ENCODE assay signal across 21 mouse cellular contexts in the genomic region with DNA sequence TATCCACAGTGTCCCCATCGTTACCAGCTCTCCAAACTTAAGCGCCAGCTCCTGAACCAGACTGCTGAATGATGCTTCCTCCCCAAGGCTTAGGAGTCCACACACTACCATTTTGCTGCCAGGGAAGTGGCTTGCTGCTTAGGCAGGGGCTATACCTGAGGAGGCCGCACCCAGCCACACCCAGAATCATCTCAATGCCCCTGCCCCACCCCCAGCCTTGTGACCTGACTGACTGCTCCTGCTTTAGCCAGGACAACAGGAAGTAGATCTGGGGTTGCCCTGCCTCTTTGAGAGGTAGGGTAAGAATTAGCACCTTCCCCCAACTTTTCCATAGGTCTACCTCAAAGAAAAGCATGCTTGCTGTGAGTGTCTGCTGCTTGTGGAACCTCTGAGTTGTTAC. TPM values are rescaled to one million over a fixed set of nuclear protein-coding genes. Genes with fewer than 3 reads are reported as not detected.
DNase-seq lines count a peak whose midpoint lies in the region; ATAC-seq lines count a peak whose summit lies in the region.
"Had no signal": no experiment of that assay in that cellular context is flagged by ENCODE, and none has a peak within 500 bp of the region (broad histone marks: within the 10 kb centered on the region; RNA-seq: fewer than 3 reads in every experiment).

No protein-coding gene starts in this region.

- H3K27me3 ChIP-seq in heart, embryonic 12.5 days (replicated peaks): no peaks in the 10 kb centered on the region
- 0 out of 2 replicates have a peak, but pooled peaks cover under 1% of the 10 kb centered on the region for H3K27me3 ChIP-seq in midbrain, embryonic 12.5 days
- H3K27me3 ChIP-seq in midbrain, embryonic 14.5 days (ENCODE audit: control insufficient read depth, insufficient read depth, low read length): no peaks in the 10 kb centered on the region
- H3K27me3 ChIP-seq in limb, embryonic 10.5 days (ENCODE audit: low read depth, poor library complexity, severe bottlenecking): no peaks in the 10 kb centered on the region
- H3K27me3 ChIP-seq in stomach, embryonic 15.5 days (replicated peaks): no peaks in the 10 kb centered on the region
- H3K27me3 ChIP-seq: hindbrain, embryonic 15.5 days had no signal

- no peak overlapping the region for H3K9ac ChIP-seq in heart, embryonic 12.5 days
- no peak overlapping the region for H3K9ac ChIP-seq in midbrain, embryonic 12.5 days (replicated peaks)
- H3K9ac ChIP-seq in midbrain, embryonic 14.5 days (replicated peaks; ENCODE audit: low read length): no peak overlapping the region
- H3K9ac ChIP-seq in stomach, embryonic 15.5 days: no peak overlapping the region
- H3K9ac ChIP-seq: liver, embryonic 13.5 days had no signal

- no peak overlapping the region for H3K27ac ChIP-seq in heart, embryonic 12.5 days (ENCODE audit: poor library complexity, severe bottlenecking)
- H3K27ac ChIP-seq in midbrain, embryonic 12.5 days (replicated peaks): 0 out of 2 replicates have a peak overlapping the region, but pooled peaks have one; percentile 0
- no peak overlapping the region for H3K27ac ChIP-seq in midbrain, embryonic 14.5 days (replicated peaks; ENCODE audit: low read depth, low read length)
- peak overlapping the region; percentile 94 for H3K27ac ChIP-seq in limb, embryonic 10.5 days
- H3K27ac ChIP-seq in stomach, embryonic 15.5 days: peak overlapping the region; percentile 88; the same call in 1 of the 2 replicates
- H3K27ac ChIP-seq: left cerebral cortex, adult 2 months; liver, embryonic 13.5 days had no signal

- peaks cover 11% of the 10 kb centered on the region for H3K36me3 ChIP-seq in heart, embryonic 12.5 days
- H3K36me3 ChIP-seq in midbrain, embryonic 12.5 days: peaks cover 7% of the 10 kb centered on the region
- peaks cover 4% of the 10 kb centered on the region; the same call in 1 of the 2 replicates for H3K36me3 ChIP-seq in midbrain, embryonic 14.5 days (ENCODE audit: control insufficient read depth, insufficient read depth, low read length)
- peaks cover 38% of the 10 kb centered on the region for H3K36me3 ChIP-seq in limb, embryonic 10.5 days
- H3K36me3 ChIP-seq in stomach, embryonic 15.5 days: peaks cover 5% of the 10 kb centered on the region; the same call in 1 of the 2 replicates
- H3K36me3 ChIP-seq: hindbrain, embryonic 15.5 days; liver, embryonic 13.5 days had no signal

- H3K9me3 ChIP-seq in heart, embryonic 12.5 days (replicated peaks): no peaks in the 10 kb centered on the region
- no peaks in the 10 kb centered on the region for H3K9me3 ChIP-seq in midbrain, embryonic 12.5 days
- no peaks in the 10 kb centered on the region for H3K9me3 ChIP-seq in midbrain, embryonic 14.5 days (ENCODE audit: control insufficient read depth, low read length)
- no peaks in the 10 kb centered on the region for H3K9me3 ChIP-seq in limb, embryonic 10.5 days (replicated peaks)
- H3K9me3 ChIP-seq in stomach, embryonic 15.5 days: no peaks in the 10 kb centered on the region
- H3K9me3 ChIP-seq: hindbrain, embryonic 15.5 days; liver, embryonic 13.5 days had no signal

- H3K4me2 ChIP-seq in heart, embryonic 12.5 days: 0 out of 2 replicates have a peak overlapping the region, but pooled peaks have one; percentile 1
- H3K4me2 ChIP-seq in midbrain, embryonic 12.5 days (replicated peaks): no peak overlapping the region
- no peak overlapping the region for H3K4me2 ChIP-seq in midbrain, embryonic 14.5 days (ENCODE audit: low read length)
- H3K4me2 ChIP-seq in stomach, embryonic 15.5 days: peak overlapping the region; percentile 2; the same call in 1 of the 2 replicates
- H3K4me2 ChIP-seq: liver, embryonic 13.5 days had no signal

- ATAC-seq in heart, embryonic 12.5 days (ENCODE audit: insufficient number of reproducible peaks, low FRiP score): no peak
- no peak for ATAC-seq in midbrain, embryonic 12.5 days (ENCODE audit: low FRiP score, low read depth)
- no peak for ATAC-seq in midbrain, embryonic 14.5 days (ENCODE audit: low FRiP score, low TSS enrichment)
- ATAC-seq in stomach, embryonic 15.5 days (ENCODE audit: insufficient read depth, low FRiP score, low read depth): no peak
- ATAC-seq: forebrain, embryonic 14.5 days had no signal

- no peak for DNase-seq in heart, adult 8-10 months (ENCODE audit: low spot score)
- DNase-seq in midbrain, embryonic 14.5 days: no peak
- no peak for DNase-seq in limb, embryonic 10.5 days (ENCODE audit: low spot score)
- no peak for DNase-seq in yolk sac, embryonic 10.5 days (ENCODE audit: low spot score)
- no peak for DNase-seq in heart, postnatal 4 days
- DNase-seq: B cell, adult 2 months; cerebellum, adult 11-12 months; embryo, embryonic 11 days; kidney, postnatal 4 days; liver, embryonic 13.5 days; retina, postnatal 1 day; thymus, postnatal 36 days had no signal

- no peak overlapping the region for H3K4me3 ChIP-seq in heart, embryonic 12.5 days
- no peak overlapping the region for H3K4me3 ChIP-seq in midbrain, embryonic 12.5 days
- no peak overlapping the region for H3K4me3 ChIP-seq in midbrain, embryonic 14.5 days (replicated peaks; ENCODE audit: low read depth, low read length)
- H3K4me3 ChIP-seq in limb, embryonic 10.5 days: peak overlapping the region; percentile 80
- H3K4me3 ChIP-seq in stomach, embryonic 15.5 days (replicated peaks): no peak overlapping the region
- H3K4me3 ChIP-seq: hindbrain, embryonic 15.5 days; left cerebral cortex, adult 2 months; liver, embryonic 13.5 days had no signal

- H3K4me1 ChIP-seq in heart, embryonic 12.5 days (replicated peaks): peaks cover 79% of the 10 kb centered on the region
- peaks cover 63% of the 10 kb centered on the region for H3K4me1 ChIP-seq in midbrain, embryonic 12.5 days
- H3K4me1 ChIP-seq in midbrain, embryonic 14.5 days (ENCODE audit: control insufficient read depth, insufficient read depth, low read length): peaks cover 46% of the 10 kb centered on the region
- peaks cover 81% of the 10 kb centered on the region for H3K4me1 ChIP-seq in limb, embryonic 10.5 days
- H3K4me1 ChIP-seq in stomach, embryonic 15.5 days: peaks cover 61% of the 10 kb centered on the region

- whole genome bisulfite sequencing in heart, embryonic 12.5 days: 80% methylated on average over 3 of the region's 3 CpGs
- 91% methylated on average over 3 of the region's 3 CpGs for WGBS in midbrain, embryonic 12.5 days
- WGBS in midbrain, embryonic 14.5 days: 96% methylated on average over 3 of the region's 3 CpGs
- 87% methylated on average over 3 of the region's 3 CpGs for WGBS in limb, embryonic 10.5 days
- WGBS in stomach, embryonic 15.5 days: 84% methylated on average over 3 of the region's 3 CpGs

RNA-seq across cellular contexts. Expression of a gene that starts 4.7 kb away (rescaled TPM):
- 24.0 and 25.4 TPM in 2 replicates for polyA plus RNA-seq in heart, embryonic 12.5 days (2016; fragmentation: Nextera tagmentation; extraction: Ambion mirVana)
- total RNA-seq in heart, adult 8-10 months (2022): 10 to 100 TPM in 2 of 4 experiments, 1 to 10 TPM in 2; 7.1 to 10.0 (median 8.8) TPM
- polyA plus RNA-seq in midbrain, embryonic 12.5 days (2016; fragmentation: Nextera tagmentation; extraction: Ambion mirVana): 23.6 and 24.2 TPM in 2 replicates
- 12.3 and 14.0 TPM in 2 replicates for polyA plus RNA-seq in midbrain, embryonic 14.5 days (2014; fragmentation: Nextera tagmentation; extraction: Ambion mirVana)
- 31.0 and 48.3 TPM in 2 replicates for polyA plus RNA-seq in limb, embryonic 10.5 days (2016; fragmentation: Nextera tagmentation; extraction: Ambion mirVana)
- polyA plus RNA-seq in stomach, embryonic 15.5 days (2015; fragmentation: Nextera tagmentation; extraction: Ambion mirVana): 20.4 and 21.8 TPM in 2 replicates
- total RNA-seq in heart, postnatal 4 days (2021): 10 to 100 TPM; 14.3 to 14.8 TPM

RNA-seq across cellular contexts. Expression of a gene that starts 55.5 kb away (rescaled TPM):
- polyA plus RNA-seq in heart, embryonic 12.5 days (2016; fragmentation: Nextera tagmentation; extraction: Ambion mirVana): not detected in 2 replicates
- not detected for total RNA-seq in heart, adult 8-10 months (2022)
- not detected in 2 replicates for polyA plus RNA-seq in midbrain, embryonic 12.5 days (2016; fragmentation: Nextera tagmentation; extraction: Ambion mirVana)
- not detected in 2 replicates for polyA plus RNA-seq in midbrain, embryonic 14.5 days (2014; fragmentation: Nextera tagmentation; extraction: Ambion mirVana)
- not detected in 2 replicates for polyA plus RNA-seq in limb, embryonic 10.5 days (2016; fragmentation: Nextera tagmentation; extraction: Ambion mirVana)
- polyA plus RNA-seq in stomach, embryonic 15.5 days (2015; fragmentation: Nextera tagmentation; extraction: Ambion mirVana): 1.8 and 5.8 TPM in 2 replicates
- not detected for total RNA-seq in heart, postnatal 4 days (2021)
- total RNA-seq: adrenal gland, postnatal 4 days had no signal
- polyA plus RNA-seq: forebrain, embryonic 14.5 days; gonadal fat pad, adult 2 months; liver, embryonic 13.5 days; neural tube, embryonic 11.5 days had no signal

Comparison
In these comparisons a context has a peak if more than half of its experiments do, and no peak if none do; other contexts are left out.
1. H3K27ac ChIP-seq: peak in midbrain, embryonic 12.5 days (single experiment), limb, embryonic 10.5 days (single experiment) and stomach, embryonic 15.5 days (single experiment); none in heart, embryonic 12.5 days (single experiment) and midbrain, embryonic 14.5 days (single experiment).
2. H3K4me2 ChIP-seq: peak in heart, embryonic 12.5 days (single experiment) and stomach, embryonic 15.5 days (single experiment); none in midbrain, embryonic 12.5 days (single experiment) and midbrain, embryonic 14.5 days (single experiment).